Mouse (Mus musculus) heart, embryonic 11.5 days (tissue): Measurements from ENCODE around the gene Cib4. TPM values are rescaled to one million over a fixed set of nuclear protein-coding genes. Genes with fewer than 3 reads are reported as not detected.
A peak's percentile ranks its signal among the peaks of the same experiment; 100 is the strongest.

Experiments used
- ATAC-seq: fragments of 200-750 bp; cut with Nextera tagmentation; replicated peaks from 2 replicates; pipeline ENCODE4 v1.8.0; 2017; ENCODE audit warnings: moderate library complexity; ENCODE audit not compliant: insufficient number of reproducible peaks, low FRiP score, low TSS enrichment
- H3K27ac ChIP-seq: fragments of 300-500 bp; sonication (generic); 2 replicates; pipeline ENCODE4 v1.5.1; 2014; ENCODE audit warnings: mild to moderate bottlenecking, low read depth, low read length
- H3K27me3 ChIP-seq: fragments of 300-500 bp; sonication (generic); 2 replicates; pipeline ENCODE4 v1.6.1; 2014; ENCODE audit warnings: mild to moderate bottlenecking, low read length, mixed read lengths; ENCODE audit not compliant: control insufficient read depth, insufficient read depth
- H3K36me3 ChIP-seq: fragments of 300-500 bp; sonication (generic); 2 replicates; pipeline ENCODE4 v1.6.1; 2014; ENCODE audit warnings: mild to moderate bottlenecking, low read length, moderate library complexity, mixed read lengths; ENCODE audit not compliant: control insufficient read depth, insufficient read depth
- H3K4me1 ChIP-seq: fragments of 300-500 bp; sonication (generic); 2 replicates; pipeline ENCODE4 v1.6.1; 2014; ENCODE audit warnings: low read length; ENCODE audit not compliant: control insufficient read depth, insufficient read depth
- H3K4me2 ChIP-seq: fragments of 300-500 bp; sonication (generic); 2 replicates; pipeline ENCODE4 v1.6.1; 2014; ENCODE audit warnings: mild to moderate bottlenecking, moderate library complexity
- H3K4me3 ChIP-seq: fragments of 300-500 bp; sonication (generic); 2 replicates; pipeline ENCODE4 v1.5.1; 2014; ENCODE audit warnings: low read depth, low read length
- H3K9ac ChIP-seq: fragments of 300-500 bp; sonication (generic); 2 replicates; pipeline ENCODE4 v1.6.1; 2014; ENCODE audit warnings: mild to moderate bottlenecking, low read depth, low read length, moderate library complexity
- H3K9me3 ChIP-seq: fragments of 300-500 bp; sonication (generic); replicated peaks from 2 replicates; pipeline ENCODE4 v1.6.1; 2016; ENCODE audit warnings: low read length; ENCODE audit not compliant: control insufficient read depth
- WGBS: fragments of 180-500 bp; shearing (Covaris S2); extraction: QIAGEN DNeasy Blood & Tissue Kit; methylation state at CpG from one replicate; pipeline ENCODE4 v1.1.7; 2014; ENCODE audit not compliant: insufficient replicate concordance; 5-methylcytosine and 5-hydroxymethylcytosine counted together
- polyA plus RNA-seq: library from polyadenylated mRNA; unstranded; fragments of >200 nt; fragmentation: Nextera tagmentation; extraction: Ambion mirVana; gene quantifications from 2 replicates; pipeline ENCODE4 v1.2.1, GENCODE M21; 2014

Gene Cib4
- polyA plus RNA-seq, result not detected in 2 replicates

GRCm38 (mm10) chr5:30545698-30546097 lies at the start of gene Cib4:
Gene Cib4 (minus strand): TSS chr5:30545836.
- H3K4me1 ChIP-seq, result peaks cover 8% of the 10 kb centered on the region
- 65% methylated on average over 2 of the region's 2 CpGs for WGBS
- H3K9ac ChIP-seq, result 0 out of 2 replicates have a peak within 1 kb of the TSS, but pooled peaks have one; percentile 3
- H3K27ac ChIP-seq, result no peak within 1 kb of the TSS
- no peaks in the 10 kb centered on the region for H3K9me3 ChIP-seq
- H3K4me3 ChIP-seq, result no peak within 1 kb of the TSS
- H3K27me3 ChIP-seq, result no peaks in the 10 kb centered on the region
- ATAC-seq, result no peak
- H3K36me3 ChIP-seq, result no peaks in the 10 kb centered on the region
- no peak within 1 kb of the TSS for H3K4me2 ChIP-seq

- Histone ChIP-seq H3K4me2 (no peak overlapping the region), H3K4me3 (no peak overlapping the region), H3K9ac (0 out of 2 replicates have a peak overlapping the region, but pooled peaks have one; percentile 13), H3K4me1 (peaks cover 45% of the 10 kb centered on the region), H3K27ac (peak overlapping the region; percentile 82), H3K9me3 (no peaks in the 10 kb centered on the region), H3K36me3 (no peaks in the 10 kb centered on the region), H3K27me3 (peaks cover 6% of the 10 kb centered on the region)
- WGBS, result 34% methylated on average over 6 of the region's 6 CpGs
- no peak for ATAC-seq
Measured at GRCm38 (mm10) chr5:30594953-30595560, 49.4 kb upstream of the Cib4 start.

- H3K4me2 ChIP-seq, result no peak overlapping the region; the same call in none of the 2 replicates
- H3K27ac ChIP-seq, result peak overlapping the region; percentile 82
- H3K4me3 ChIP-seq, result no peak overlapping the region
- ATAC-seq, result no peak
- H3K9me3 ChIP-seq, result no peaks in the 10 kb centered on the region
- H3K36me3 ChIP-seq, result no peaks in the 10 kb centered on the region
- peak overlapping the region; percentile 49; the same call in 1 of the 2 replicates for H3K9ac ChIP-seq
- WGBS, result 18% methylated on average over 10 of the region's 10 CpGs
- peaks cover 46% of the 10 kb centered on the region for H3K4me1 ChIP-seq
- H3K27me3 ChIP-seq, result peaks cover 15% of the 10 kb centered on the region
Measured at GRCm38 (mm10) chr5:30593811-30594504, 48.3 kb upstream of the Cib4 start.

GRCm38 (mm10) chr5:30593360-30593759 lies 47.7 kb upstream of the Cib4 start:
- no peak for ATAC-seq
- Histone ChIP-seq H3K4me1 (peaks cover 52% of the 10 kb centered on the region), H3K27me3 (peaks cover 21% of the 10 kb centered on the region), H3K4me3 (no peak overlapping the region), H3K9me3 (no peaks in the 10 kb centered on the region), H3K9ac (peak overlapping the region; percentile 49; the same call in 1 of the 2 replicates), H3K27ac (peak overlapping the region; percentile 82), H3K4me2 (no peak overlapping the region; the same call in 1 of the 2 replicates), H3K36me3 (no peaks in the 10 kb centered on the region)
- WGBS, result 58% methylated on average over 11 of the region's 11 CpGs

GRCm38 (mm10) chr5:30592279-30592980 lies 46.8 kb upstream of the Cib4 start:
- Histone ChIP-seq H3K27ac (no peak overlapping the region), H3K4me1 (peaks cover 54% of the 10 kb centered on the region), H3K4me3 (no peak overlapping the region), H3K9ac (no peak overlapping the region), H3K9me3 (no peaks in the 10 kb centered on the region), H3K4me2 (no peak overlapping the region), H3K36me3 (no peaks in the 10 kb centered on the region), H3K27me3 (peaks cover 25% of the 10 kb centered on the region)
- ATAC-seq, result no peak
- WGBS, result 77% methylated on average over 11 of the region's 11 CpGs

- Histone ChIP-seq H3K4me2 (peak overlapping the region; percentile 4; the same call in 1 of the 2 replicates), H3K4me3 (no peak overlapping the region), H3K36me3 (no peaks in the 10 kb centered on the region), H3K27ac (no peak overlapping the region), H3K4me1 (peaks cover 60% of the 10 kb centered on the region), H3K27me3 (peaks cover 28% of the 10 kb centered on the region), H3K9ac (no peak overlapping the region), H3K9me3 (no peaks in the 10 kb centered on the region)
- no peak for ATAC-seq
- 65% methylated on average over 8 of the region's 8 CpGs for WGBS
Measured at GRCm38 (mm10) chr5:30591786-30592185, 46.1 kb upstream of the Cib4 start.

GRCm38 (mm10) chr5:30591205-30591731 lies 45.6 kb upstream of the Cib4 start:
- Histone ChIP-seq H3K4me2 (peak overlapping the region; percentile 4), H3K27me3 (peaks cover 28% of the 10 kb centered on the region), H3K36me3 (no peaks in the 10 kb centered on the region), H3K9ac (no peak overlapping the region), H3K9me3 (no peaks in the 10 kb centered on the region), H3K4me1 (peaks cover 60% of the 10 kb centered on the region), H3K27ac (peak overlapping the region; percentile 16; the same call in 1 of the 2 replicates), H3K4me3 (no peak overlapping the region)
- no peak for ATAC-seq
- 31% methylated on average over 5 of the region's 5 CpGs for WGBS

- Histone ChIP-seq H3K4me2 (peak overlapping the region; percentile 91; the same call in 1 of the 2 replicates), H3K36me3 (no peaks in the 10 kb centered on the region), H3K4me1 (peaks cover 55% of the 10 kb centered on the region), H3K27ac (no peak overlapping the region), H3K9me3 (no peaks in the 10 kb centered on the region), H3K27me3 (peaks cover 28% of the 10 kb centered on the region), H3K9ac (no peak overlapping the region), H3K4me3 (no peak overlapping the region)
- no peak for ATAC-seq
- 73% methylated on average over 5 of the region's 5 CpGs for WGBS
Measured at GRCm38 (mm10) chr5:30590231-30590630, 44.6 kb upstream of the Cib4 start.
